In genomic region chr7:48959316-48959661, GRCm38 (mm10) we compare ENCODE assay signal across 9 mouse cellular contexts. TPM values are rescaled to one million over a fixed set of nuclear protein-coding genes. Genes with fewer than 3 reads are reported as not detected.
DNase-seq lines count a peak whose midpoint lies in the region; ATAC-seq and TF ChIP-seq lines count a peak whose summit lies in the region.
"Had no signal": no experiment of that assay in that cellular context is flagged by ENCODE, and none has a peak within 500 bp of the region (broad histone marks: within the 10 kb centered on the region; RNA-seq: fewer than 3 reads in every experiment).

No protein-coding gene starts in this region.

- H3K27ac ChIP-seq in cerebellum, adult 2 months (ENCODE audit: insufficient read depth, low read length): no peak overlapping the region
- no peak overlapping the region for H3K27ac ChIP-seq in lung, embryonic 14.5 days (ENCODE audit: low read depth)
- no peak overlapping the region for H3K27ac ChIP-seq in intestine, embryonic 16.5 days (ENCODE audit: low read length)

- H3K27me3 ChIP-seq in cerebellum, adult 2 months (ENCODE audit: control insufficient read depth, insufficient read depth, low read length): no peaks in the 10 kb centered on the region
- peaks cover 35% of the 10 kb centered on the region for H3K27me3 ChIP-seq in lung, embryonic 14.5 days (ENCODE audit: insufficient read depth, low read length)
- H3K27me3 ChIP-seq in intestine, embryonic 16.5 days (replicated peaks; ENCODE audit: control insufficient read depth, insufficient read depth, low read length): peaks cover 39% of the 10 kb centered on the region

- no peak for ATAC-seq in lung, embryonic 14.5 days (ENCODE audit: insufficient read depth)
- ATAC-seq in intestine, embryonic 16.5 days: peak; percentile 16

- 3% methylated on average over 13 of the region's 13 CpGs for WGBS in cerebellum, adult 2 months
- 12% methylated on average over 13 of the region's 13 CpGs for WGBS in lung, embryonic 14.5 days
- WGBS in intestine, embryonic 16.5 days: 12% methylated on average over 13 of the region's 13 CpGs

- H3K4me2 ChIP-seq in lung, embryonic 14.5 days: peak overlapping the region; percentile 61
- peak overlapping the region; percentile 57 for H3K4me2 ChIP-seq in intestine, embryonic 16.5 days (ENCODE audit: low read depth, low read length)

- H3K9me3 ChIP-seq in lung, embryonic 14.5 days (ENCODE audit: low read depth, low read length): no peaks in the 10 kb centered on the region
- no peaks in the 10 kb centered on the region for H3K9me3 ChIP-seq in intestine, embryonic 16.5 days (ENCODE audit: control insufficient read depth, low read length)
- H3K9me3 ChIP-seq: megakaryocyte, embryonic 14.5 days had no signal

- no peak for DNase-seq in cerebellum, adult 2 months
- no peak for DNase-seq in cerebellum, adult 11 months
- no peak for DNase-seq in lung, embryonic 14.5 days
- no peak for DNase-seq in lung, postnatal 10 days
- peak; percentile 15 to 45 for DNase-seq in right cerebral cortex, adult 2 months (ENCODE audit: low spot score in 2 of 2)
- no peak for DNase-seq in adrenal gland, postnatal 25 days
- DNase-seq in kidney, adult 9 months: no peak

- H3K4me1 ChIP-seq in cerebellum, adult 2 months (ENCODE audit: control insufficient read depth, insufficient read depth, low read length): peaks cover 18% of the 10 kb centered on the region
- H3K4me1 ChIP-seq in lung, embryonic 14.5 days (ENCODE audit: insufficient read depth): no peaks in the 10 kb centered on the region
- H3K4me1 ChIP-seq in intestine, embryonic 16.5 days (ENCODE audit: control insufficient read depth, insufficient read depth, low read length): peaks cover 7% of the 10 kb centered on the region

- H3K36me3 ChIP-seq in lung, embryonic 14.5 days (ENCODE audit: insufficient read depth): no peaks in the 10 kb centered on the region
- H3K36me3 ChIP-seq in intestine, embryonic 16.5 days (ENCODE audit: control insufficient read depth, insufficient read depth, low read length): no peaks in the 10 kb centered on the region

- no peak for TF ChIP-seq CTCF in cerebellum, adult 2 months (IDR thresholded peaks at IDR 0.05; ENCODE audit: borderline replicate concordance, insufficient read depth, low read depth, low read length)
- no peak for TF ChIP-seq CTCF in lung, embryonic 14.5 days (IDR thresholded peaks at IDR 0.05; ENCODE audit: low read depth)

- peak overlapping the region; percentile 56 for H3K4me3 ChIP-seq in cerebellum, adult 2 months (replicated peaks; ENCODE audit: insufficient read depth, low read depth, low read length)
- peak overlapping the region; percentile 23 for H3K4me3 ChIP-seq in lung, embryonic 14.5 days (ENCODE audit: low read depth, low read length)
- H3K4me3 ChIP-seq in intestine, embryonic 16.5 days (ENCODE audit: low read length): peak overlapping the region; percentile 41

- no peak for TF ChIP-seq POLR2A in cerebellum, adult 2 months (IDR thresholded peaks at IDR 0.05; ENCODE audit: borderline replicate concordance, insufficient read depth, low read length)

- H3K9ac ChIP-seq in lung, embryonic 14.5 days: no peak overlapping the region
- H3K9ac ChIP-seq in intestine, embryonic 16.5 days (ENCODE audit: low read depth, low read length): no peak overlapping the region

RNA-seq across cellular contexts. Expression of gene Nav2, which starts 50.8 kb away (rescaled TPM):
- polyA plus RNA-seq in cerebellum, adult 2 months (2012; rRNA removed): 32.5 and 35.8 TPM in 2 replicates
- polyA plus RNA-seq in lung, embryonic 14.5 days (2014; fragmentation: Nextera tagmentation; extraction: Ambion mirVana): 19.7 and 20.2 TPM in 2 replicates
- 14.4 and 15.3 TPM in 2 replicates for polyA plus RNA-seq in intestine, embryonic 16.5 days (2015; fragmentation: Nextera tagmentation; extraction: Ambion mirVana)
- 9.8 and 11.6 TPM in 2 replicates for total RNA-seq in adrenal gland, postnatal 25 days (2021)

Comparison
In these comparisons a context has a peak if more than half of its experiments do, and no peak if none do; other contexts are left out.
1. DNase-seq: peak in right cerebral cortex, adult 2 months (2 of 2); none in cerebellum, adult 2 months (0 of 2), cerebellum, adult 11 months (single experiment), lung, embryonic 14.5 days (single experiment), lung, postnatal 10 days (single experiment), adrenal gland, postnatal 25 days (single experiment) and kidney, adult 9 months (single experiment).
2. Peak in every context shown above with its lines, with median percentiles within 50 percentile points of each other: H3K4me3 ChIP-seq.